In the genomic region with DNA sequence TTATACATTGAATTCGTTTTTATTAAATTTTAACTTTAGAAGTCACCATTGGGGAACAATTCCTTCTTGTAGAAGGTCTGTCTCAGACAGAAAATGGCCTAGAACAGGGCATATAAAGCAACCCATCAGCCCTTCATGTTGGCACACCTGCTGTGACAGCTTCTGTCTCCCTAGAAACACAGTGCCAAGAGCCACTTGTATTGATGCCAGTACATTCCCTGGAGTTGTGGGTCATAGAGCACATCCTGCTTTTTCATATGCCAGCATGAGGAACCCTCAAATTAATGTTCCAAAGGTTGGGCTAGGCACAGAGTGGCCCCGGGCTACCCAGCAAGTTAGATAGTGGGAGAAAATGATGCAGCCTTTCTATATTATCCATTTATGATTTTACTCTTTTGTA, we compare ENCODE assay signal across 22 mouse cellular contexts.
DNase-seq lines count a peak whose midpoint lies in the region; ATAC-seq and TF ChIP-seq lines count a peak whose summit lies in the region.
"Had no signal": no experiment of that assay in that cellular context is flagged by ENCODE, and none has a peak within 500 bp of the region (broad histone marks: within the 10 kb centered on the region; RNA-seq: fewer than 3 reads in every experiment).

No protein-coding gene starts in this region.

- 68% methylated on average over 2 of the region's 2 CpGs for WGBS in forebrain, embryonic 14.5 days
- WGBS in forebrain, embryonic 12.5 days: 64% methylated on average over 2 of the region's 2 CpGs
- WGBS in midbrain, embryonic 16.5 days: 53% methylated on average over 2 of the region's 2 CpGs
- WGBS in midbrain, embryonic 15.5 days: 59% methylated on average over 2 of the region's 2 CpGs
- 6% methylated on average over 2 of the region's 2 CpGs for WGBS in cerebellum, adult 2 months

- no peak for ATAC-seq in forebrain, embryonic 14.5 days
- ATAC-seq in forebrain, embryonic 12.5 days (ENCODE audit: low FRiP score): no peak
- ATAC-seq in midbrain, embryonic 16.5 days: 0 out of 2 replicates have a peak, but pooled peaks have one; percentile 21
- ATAC-seq in midbrain, embryonic 15.5 days (replicated peaks): no peak
- ATAC-seq: activated CD4-positive, CD25-positive, alpha-beta regulatory T cell, adult 4 months; CD4-positive, CD25-positive, alpha-beta regulatory T cell, adult 4 months; forebrain, postnatal 0 days; intestine, postnatal 0 days had no signal

- no peak overlapping the region for H3K4me2 ChIP-seq in forebrain, embryonic 14.5 days (ENCODE audit: low read length)
- no peak overlapping the region for H3K4me2 ChIP-seq in forebrain, embryonic 12.5 days
- H3K4me2 ChIP-seq in midbrain, embryonic 16.5 days (ENCODE audit: low read length): no peak overlapping the region
- H3K4me2 ChIP-seq in midbrain, embryonic 15.5 days: no peak overlapping the region
- H3K4me2 ChIP-seq: kidney, embryonic 15.5 days; liver, embryonic 11.5 days had no signal

- DNase-seq in forebrain, embryonic 14.5 days (ENCODE audit: low spot score): peak; percentile 8
- peak; percentile 92 to 98 for DNase-seq in cerebellum, adult 2 months
- DNase-seq in cerebellum, postnatal 36 days: peak; percentile 86 to 97
- DNase-seq in right cerebral cortex, adult 2 months (ENCODE audit: low spot score in 2 of 2): no peak
- no peak for DNase-seq in layer of hippocampus, adult 9-10 months (ENCODE audit: low spot score)
- DNase-seq: adrenal gland, postnatal 14 days; forebrain, postnatal 0 days; lung, adult 18-20 months; lung, postnatal 14 days; right cerebral cortex, adult 18-20 months; spleen, adult 18-20 months; thymus, adult 18-20 months; thymus, postnatal 4 days had no signal

- no peak overlapping the region for H3K27ac ChIP-seq in forebrain, embryonic 14.5 days (ENCODE audit: low read depth, low read length)
- H3K27ac ChIP-seq in forebrain, embryonic 12.5 days: no peak overlapping the region
- no peak overlapping the region for H3K27ac ChIP-seq in midbrain, embryonic 16.5 days (ENCODE audit: low read length)
- H3K27ac ChIP-seq in midbrain, embryonic 15.5 days: no peak overlapping the region
- no peak overlapping the region for H3K27ac ChIP-seq in cerebellum, adult 2 months (ENCODE audit: insufficient read depth, low read length)
- H3K27ac ChIP-seq: heart, embryonic 10.5 days; kidney, embryonic 15.5 days had no signal

- no peaks in the 10 kb centered on the region for H3K27me3 ChIP-seq in forebrain, embryonic 14.5 days (replicated peaks; ENCODE audit: control insufficient read depth, insufficient read depth, low read length)
- no peaks in the 10 kb centered on the region for H3K27me3 ChIP-seq in forebrain, embryonic 12.5 days
- no peaks in the 10 kb centered on the region for H3K27me3 ChIP-seq in midbrain, embryonic 16.5 days (ENCODE audit: control insufficient read depth, insufficient read depth, low read depth, low read length)
- no peaks in the 10 kb centered on the region for H3K27me3 ChIP-seq in midbrain, embryonic 15.5 days (replicated peaks)
- no peaks in the 10 kb centered on the region for H3K27me3 ChIP-seq in cerebellum, adult 2 months (ENCODE audit: control insufficient read depth, insufficient read depth, low read length)
- H3K27me3 ChIP-seq: kidney, embryonic 15.5 days had no signal

- H3K4me1 ChIP-seq in forebrain, embryonic 14.5 days (ENCODE audit: control insufficient read depth, insufficient read depth, low read length): no peaks in the 10 kb centered on the region
- H3K4me1 ChIP-seq in forebrain, embryonic 12.5 days: no peaks in the 10 kb centered on the region
- no peaks in the 10 kb centered on the region for H3K4me1 ChIP-seq in midbrain, embryonic 16.5 days (ENCODE audit: control insufficient read depth, insufficient read depth, low read length)
- no peaks in the 10 kb centered on the region for H3K4me1 ChIP-seq in midbrain, embryonic 15.5 days
- peaks cover 9% of the 10 kb centered on the region; the same call in 1 of the 2 replicates for H3K4me1 ChIP-seq in cerebellum, adult 2 months (ENCODE audit: control insufficient read depth, insufficient read depth, low read length)
- H3K4me1 ChIP-seq: heart, embryonic 10.5 days; kidney, embryonic 15.5 days had no signal

- no peak overlapping the region for H3K9ac ChIP-seq in forebrain, embryonic 14.5 days (ENCODE audit: low read length)
- no peak overlapping the region for H3K9ac ChIP-seq in forebrain, embryonic 12.5 days
- H3K9ac ChIP-seq in midbrain, embryonic 16.5 days (ENCODE audit: low read depth, low read length): no peak overlapping the region
- H3K9ac ChIP-seq in midbrain, embryonic 15.5 days: no peak overlapping the region
- H3K9ac ChIP-seq: forebrain, postnatal 0 days; kidney, embryonic 15.5 days had no signal

- no peak for TF ChIP-seq POLR2A in cerebellum, adult 2 months (IDR thresholded peaks at IDR 0.05; ENCODE audit: borderline replicate concordance, insufficient read depth, low read length)

- no peaks in the 10 kb centered on the region for H3K9me3 ChIP-seq in forebrain, embryonic 14.5 days (replicated peaks; ENCODE audit: control insufficient read depth, low read length)
- no peaks in the 10 kb centered on the region for H3K9me3 ChIP-seq in forebrain, embryonic 12.5 days
- H3K9me3 ChIP-seq in midbrain, embryonic 16.5 days (replicated peaks; ENCODE audit: control insufficient read depth, low read length, poor library complexity, severe bottlenecking): no peaks in the 10 kb centered on the region
- no peaks in the 10 kb centered on the region for H3K9me3 ChIP-seq in midbrain, embryonic 15.5 days
- H3K9me3 ChIP-seq: heart, embryonic 10.5 days; kidney, embryonic 15.5 days had no signal

- H3K4me3 ChIP-seq in forebrain, embryonic 14.5 days (ENCODE audit: low read depth, low read length): no peak overlapping the region
- no peak overlapping the region for H3K4me3 ChIP-seq in forebrain, embryonic 12.5 days (replicated peaks)
- no peak overlapping the region for H3K4me3 ChIP-seq in midbrain, embryonic 16.5 days (ENCODE audit: low read depth, low read length)
- no peak overlapping the region for H3K4me3 ChIP-seq in midbrain, embryonic 15.5 days
- H3K4me3 ChIP-seq in cerebellum, adult 2 months (replicated peaks; ENCODE audit: insufficient read depth, low read depth, low read length): no peak overlapping the region
- H3K4me3 ChIP-seq: heart, embryonic 10.5 days; kidney, embryonic 15.5 days had no signal

- H3K36me3 ChIP-seq in forebrain, embryonic 14.5 days (ENCODE audit: control insufficient read depth, insufficient read depth, low read length): no peaks in the 10 kb centered on the region
- H3K36me3 ChIP-seq in forebrain, embryonic 12.5 days (replicated peaks): no peaks in the 10 kb centered on the region
- H3K36me3 ChIP-seq in midbrain, embryonic 16.5 days (ENCODE audit: control insufficient read depth, insufficient read depth, low read length): no peaks in the 10 kb centered on the region
- H3K36me3 ChIP-seq in midbrain, embryonic 15.5 days (replicated peaks): no peaks in the 10 kb centered on the region
- H3K36me3 ChIP-seq: heart, embryonic 10.5 days; kidney, embryonic 15.5 days had no signal

- no peak for TF ChIP-seq CTCF in cerebellum, adult 2 months (IDR thresholded peaks at IDR 0.05; ENCODE audit: borderline replicate concordance, insufficient read depth, low read depth, low read length)

Comparison
In these comparisons a context has a peak if more than half of its experiments do, and no peak if none do; other contexts are left out.
1. DNase-seq: peak in forebrain, embryonic 14.5 days (single experiment), cerebellum, adult 2 months (2 of 2) and cerebellum, postnatal 36 days (2 of 2); none in right cerebral cortex, adult 2 months (0 of 2) and layer of hippocampus, adult 9-10 months (single experiment).